Mouse (Mus musculus) embryonic fibroblast, embryonic 13.5 days (primary cell): ENCODE measurements around the gene Katna1. TPM values are rescaled to one million over a fixed set of nuclear protein-coding genes. Genes with fewer than 3 reads are reported as not detected.

Source experiments
- H3K27ac ChIP-seq: 2 replicates; pipeline ENCODE4 v1.5.1; 2012; ENCODE audit warnings: low read length, control low read depth, inconsistent platforms; ENCODE audit not compliant: insufficient read depth
- H3K4me1 ChIP-seq: 2 replicates; pipeline ENCODE4 v1.6.1; 2011; ENCODE audit warnings: low read length; ENCODE audit not compliant: control insufficient read depth, insufficient read depth
- H3K4me3 ChIP-seq: 2 replicates; pipeline ENCODE4 v1.5.1; 2011; ENCODE audit warnings: mild to moderate bottlenecking, control low read depth, low read length; ENCODE audit not compliant: insufficient read depth
- CTCF ChIP-seq: IDR thresholded peaks from 2 replicates; pipeline ENCODE4 v1.5.1; 2011; ENCODE audit warnings: mild to moderate bottlenecking, control low read depth, low read length, moderate library complexity, borderline replicate concordance; ENCODE audit not compliant: insufficient read depth
- POLR2A ChIP-seq: IDR thresholded peaks from 2 replicates; pipeline ENCODE4 v1.6.1; 2011; ENCODE audit warnings: low read depth, mild to moderate bottlenecking, control low read depth, low read length, moderate library complexity
- polyA plus RNA-seq: library from polyadenylated mRNA; stranded (reverse); fragments of >200 nt; gene quantifications from 2 replicates; pipeline ENCODE4 v1.2.4, GENCODE M21; 2011; ENCODE audit warnings: low read depth; ENCODE audit not compliant: missing spikeins, insufficient read length

Gene Katna1
- polyA plus RNA-seq, 1 experiment = 42.3 TPM

GRCm38 (mm10) chr10:7809937-7810336 is 84.1 kb downstream of the Katna1 start:
- Histone ChIP-seq H3K27ac (no peak overlapping the region), H3K4me1 (no peaks in the 10 kb centered on the region), H3K4me3 (no peak overlapping the region)
- TF ChIP-seq CTCF = no peak
- no peak for TF ChIP-seq POLR2A

Other genes starting within 250 kb of the Katna1 start
- gene Lrp11, start 136.2 kb upstream of the Katna1 start, polyA plus RNA-seq = 9.0 and 12.2 TPM in 2 replicates
- gene Nup43, start 58.5 kb upstream of the Katna1 start, polyA plus RNA-seq = 22.0 and 25.6 TPM in 2 replicates
- gene Pcmt1, start 44.9 kb upstream of the Katna1 start, polyA plus RNA-seq = 74.0 and 95.3 TPM in 2 replicates
- 51.7 and 55.3 TPM in 2 replicates for gene Lats1, start 44.8 kb upstream of the Katna1 start, polyA plus RNA-seq
- gene Ginm1, start 66.8 kb downstream of the Katna1 start, polyA plus RNA-seq = 84.8 and 95.7 TPM in 2 replicates
- 27.3 and 30.4 TPM in 2 replicates for gene Ppil4, start 66.9 kb downstream of the Katna1 start, polyA plus RNA-seq
- not detected in 2 replicates for gene Zc3h12d, start 106.5 kb downstream of the Katna1 start, polyA plus RNA-seq
- 136 and 170 TPM in 2 replicates for gene Tab2, start 230.2 kb downstream of the Katna1 start, polyA plus RNA-seq